Mouse (Mus musculus): Measurements from ENCODE around the gene Pgs1.

DNA sequence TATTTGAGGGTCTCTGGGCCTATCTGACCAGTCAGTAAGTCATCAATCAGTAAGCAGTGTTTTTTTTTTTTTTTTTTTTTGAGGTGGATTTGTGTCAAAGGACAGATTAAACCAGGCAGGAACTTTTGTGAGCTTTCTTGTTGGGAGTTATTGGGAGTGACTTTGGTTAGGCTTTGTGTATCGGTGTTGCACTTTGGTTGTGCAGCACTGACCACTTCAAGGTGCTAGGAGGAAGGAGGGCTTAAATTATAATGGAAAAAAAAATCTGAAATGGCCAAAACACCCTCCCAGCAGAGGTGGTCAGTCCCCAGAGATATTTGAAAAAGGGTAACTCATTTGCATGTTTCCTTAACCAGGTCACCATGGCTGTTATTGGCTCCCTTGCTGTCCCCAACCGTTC lies 11.0 kb downstream of the Pgs1 start:
- TF ChIP-seq CTCF (IDR thresholded peaks at IDR 0.05; ENCODE audit: insufficient read depth, low read depth, low read length): no peak
- no peak for TF ChIP-seq POLR2A (IDR thresholded peaks at IDR 0.05; ENCODE audit: insufficient read depth, low read depth, low read length)

Data from olfactory bulb, adult 2 months (tissue).